Comparison of ENCODE assay signal across 9 mouse cellular contexts in the genomic region with DNA sequence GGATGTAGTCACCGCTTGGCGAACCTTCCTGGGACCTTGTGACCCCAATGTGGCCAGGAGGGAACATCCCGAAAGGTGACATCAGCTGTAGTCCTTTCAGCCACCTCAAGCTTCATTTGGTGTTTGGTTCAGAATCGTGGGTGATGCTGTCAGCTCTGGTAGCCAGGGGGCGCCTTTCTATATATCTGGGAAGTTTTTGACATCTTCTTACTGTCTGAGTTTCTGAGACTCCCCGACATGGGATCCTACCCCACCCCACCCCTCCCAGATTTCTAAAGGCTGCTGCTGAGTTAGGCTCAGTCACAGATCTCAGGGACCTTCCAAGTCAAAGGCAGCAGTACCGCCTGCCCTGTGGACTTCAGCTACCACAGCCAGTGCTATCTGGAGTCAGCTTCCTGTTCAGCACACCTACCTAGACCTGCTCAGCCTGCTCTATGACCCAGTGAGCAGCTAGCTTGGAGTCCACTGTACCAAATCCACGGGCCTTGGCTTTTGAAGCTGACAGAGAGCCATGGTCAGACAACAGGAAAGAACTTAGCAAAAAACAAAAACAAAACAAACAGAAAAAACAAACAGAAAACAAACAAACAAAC. TPM values are rescaled to one million over a fixed set of nuclear protein-coding genes. Genes with fewer than 3 reads are reported as not detected.
DNase-seq lines count a peak whose midpoint lies in the region; ATAC-seq and TF ChIP-seq lines count a peak whose summit lies in the region.
"Had no signal": no experiment of that assay in that cellular context is flagged by ENCODE, and none has a peak within 500 bp of the region (broad histone marks: within the 10 kb centered on the region; RNA-seq: fewer than 3 reads in every experiment).

No protein-coding gene starts in this region.

- TF ChIP-seq CTCF in lung, postnatal 0 days (IDR thresholded peaks at IDR 0.05) = peak; percentile 43

- no peaks in the 10 kb centered on the region for H3K9me3 ChIP-seq in embryonic facial prominence, embryonic 11.5 days (replicated peaks; ENCODE audit: control insufficient read depth, low read length)
- no peaks in the 10 kb centered on the region for H3K9me3 ChIP-seq in embryonic facial prominence, embryonic 10.5 days
- H3K9me3 ChIP-seq in lung, postnatal 0 days (ENCODE audit: low read length) = no peaks in the 10 kb centered on the region
- H3K9me3 ChIP-seq: neural tube, embryonic 13.5 days had no signal

- no peak for ATAC-seq in embryonic facial prominence, embryonic 11.5 days (replicated peaks; ENCODE audit: insufficient number of reproducible peaks, low FRiP score, low TSS enrichment, low read depth)
- ATAC-seq in erythroblast, adult 5-6 weeks (replicated peaks; ENCODE audit: low FRiP score, poor library complexity, severe bottlenecking) = peak; percentile 40; the same call in 1 of the 2 replicates
- ATAC-seq in lung, postnatal 0 days = no peak

- H3K27ac ChIP-seq in embryonic facial prominence, embryonic 11.5 days (replicated peaks; ENCODE audit: low read depth, low read length) = no peak overlapping the region
- no peak overlapping the region for H3K27ac ChIP-seq in embryonic facial prominence, embryonic 10.5 days (replicated peaks)
- no peak overlapping the region for H3K27ac ChIP-seq in lung, postnatal 0 days (ENCODE audit: low read length)

- H3K9ac ChIP-seq in embryonic facial prominence, embryonic 11.5 days (replicated peaks; ENCODE audit: low read length) = no peak overlapping the region
- no peak overlapping the region for H3K9ac ChIP-seq in lung, postnatal 0 days (replicated peaks; ENCODE audit: low read depth)
- H3K9ac ChIP-seq: neural tube, embryonic 13.5 days had no signal

- no peaks in the 10 kb centered on the region for H3K4me1 ChIP-seq in embryonic facial prominence, embryonic 11.5 days (ENCODE audit: control insufficient read depth, insufficient read depth, low read length)
- H3K4me1 ChIP-seq in embryonic facial prominence, embryonic 10.5 days = 0 out of 2 replicates have a peak, but pooled peaks cover 3% of the 10 kb centered on the region
- H3K4me1 ChIP-seq in lung, postnatal 0 days (ENCODE audit: insufficient read depth, low read depth, low read length) = no peaks in the 10 kb centered on the region

- 62% methylated on average over 8 of the region's 8 CpGs for WGBS in embryonic facial prominence, embryonic 11.5 days
- 70% methylated on average over 8 of the region's 8 CpGs for WGBS in embryonic facial prominence, embryonic 10.5 days
- WGBS in lung, postnatal 0 days = 58% methylated on average over 8 of the region's 8 CpGs

- H3K4me2 ChIP-seq in embryonic facial prominence, embryonic 11.5 days (ENCODE audit: low read depth, low read length) = no peak overlapping the region
- no peak overlapping the region for H3K4me2 ChIP-seq in lung, postnatal 0 days (replicated peaks; ENCODE audit: low read depth, low read length)
- H3K4me2 ChIP-seq: neural tube, embryonic 13.5 days had no signal

- no peak for TF ChIP-seq EP300 in lung, postnatal 0 days (IDR thresholded peaks at IDR 0.05)

- H3K27me3 ChIP-seq in embryonic facial prominence, embryonic 11.5 days (ENCODE audit: control insufficient read depth, insufficient read depth, low read length) = no peaks in the 10 kb centered on the region
- no peaks in the 10 kb centered on the region for H3K27me3 ChIP-seq in embryonic facial prominence, embryonic 10.5 days (replicated peaks; ENCODE audit: low read depth, poor library complexity, severe bottlenecking)
- H3K27me3 ChIP-seq in lung, postnatal 0 days (replicated peaks; ENCODE audit: insufficient read depth, low read length) = no peaks in the 10 kb centered on the region
- H3K27me3 ChIP-seq: neural tube, embryonic 13.5 days had no signal

- H3K36me3 ChIP-seq in embryonic facial prominence, embryonic 11.5 days (replicated peaks; ENCODE audit: control insufficient read depth, insufficient read depth, low read depth, low read length) = no peaks in the 10 kb centered on the region
- H3K36me3 ChIP-seq in embryonic facial prominence, embryonic 10.5 days (replicated peaks) = peaks cover 7% of the 10 kb centered on the region
- no peaks in the 10 kb centered on the region for H3K36me3 ChIP-seq in lung, postnatal 0 days (ENCODE audit: insufficient read depth, low read length)

- H3K4me3 ChIP-seq in embryonic facial prominence, embryonic 11.5 days (ENCODE audit: low read depth, low read length) = no peak overlapping the region
- no peak overlapping the region for H3K4me3 ChIP-seq in embryonic facial prominence, embryonic 10.5 days
- H3K4me3 ChIP-seq in lung, postnatal 0 days (ENCODE audit: low read depth, low read length) = no peak overlapping the region
- H3K4me3 ChIP-seq: neural tube, embryonic 13.5 days had no signal

- peak; percentile 11 for DNase-seq in embryonic facial prominence, embryonic 11.5 days (ENCODE audit: low spot score)
- no peak for DNase-seq in embryonic facial prominence, embryonic 10.5 days (ENCODE audit: low spot score)
- DNase-seq in B cell, adult 2 months = peak; percentile 14 to 24
- DNase-seq in lung, postnatal 0 days (ENCODE audit: low spot score) = no peak
- DNase-seq in cerebellum, adult 9-11 months = no peak
- DNase-seq in layer of hippocampus, adult 18-20 months (ENCODE audit: low spot score in 2 of 2) = no peak
- no peak for DNase-seq in natural killer cell, adult 2 months (ENCODE audit: low spot score in 2 of 2)

RNA-seq across cellular contexts. Expression of a gene that starts 18.5 kb away (rescaled TPM):
- not detected in 2 replicates for polyA plus RNA-seq in embryonic facial prominence, embryonic 11.5 days (2014; fragmentation: Nextera tagmentation; extraction: Ambion mirVana)
- polyA plus RNA-seq in embryonic facial prominence, embryonic 10.5 days (2016; fragmentation: Nextera tagmentation; extraction: Ambion mirVana) = not detected in 2 replicates
- total RNA-seq in erythroblast, adult 5-6 weeks (2015; ENCODE audit: low replicate concordance) = not detected in 2 replicates
- total RNA-seq in erythroblast, adult 5-6 weeks (2017; ENCODE audit: low replicate concordance) = not detected in 2 replicates
- 17.1 and 19.2 TPM in 2 replicates for polyA plus RNA-seq in lung, postnatal 0 days (2015; fragmentation: Nextera tagmentation; extraction: Ambion mirVana)
- 1 to 10 TPM in 1 of 2 experiments, under 1 TPM in 1; 0.46 to 1.1 TPM for total RNA-seq in layer of hippocampus, adult 18-20 months (2021)
- polyA plus RNA-seq: neural tube, embryonic 13.5 days had no signal

RNA-seq across cellular contexts. Expression of a gene that starts 32.6 kb away (rescaled TPM):
- polyA plus RNA-seq in embryonic facial prominence, embryonic 11.5 days (2014; fragmentation: Nextera tagmentation; extraction: Ambion mirVana) = 11.8 and 14.2 TPM in 2 replicates
- 9.9 and 10.8 TPM in 2 replicates for polyA plus RNA-seq in embryonic facial prominence, embryonic 10.5 days (2016; fragmentation: Nextera tagmentation; extraction: Ambion mirVana)
- 4.4 TPM in 1 of 2 replicates, not detected in the other for total RNA-seq in erythroblast, adult 5-6 weeks (2015; ENCODE audit: low replicate concordance)
- total RNA-seq in erythroblast, adult 5-6 weeks (2017; ENCODE audit: low replicate concordance) = 1.3 and 2.7 TPM in 2 replicates
- 13.9 and 22.4 TPM in 2 replicates for polyA plus RNA-seq in lung, postnatal 0 days (2015; fragmentation: Nextera tagmentation; extraction: Ambion mirVana)
- total RNA-seq in layer of hippocampus, adult 18-20 months (2021) = 100 to 1,000 TPM; 133 to 150 TPM

Comparison
In these comparisons a context has a peak if more than half of its experiments do, and no peak if none do; other contexts are left out.
1. DNase-seq: peak in embryonic facial prominence, embryonic 11.5 days (single experiment) and B cell, adult 2 months (2 of 2); none in embryonic facial prominence, embryonic 10.5 days (single experiment), lung, postnatal 0 days (single experiment), cerebellum, adult 9-11 months (single experiment), layer of hippocampus, adult 18-20 months (0 of 2) and natural killer cell, adult 2 months (0 of 2).
2. RNA of a gene that starts 18.5 kb away (polyA plus RNA-seq): 17.1 to 19.2 TPM in lung, postnatal 0 days; not detected in embryonic facial prominence, embryonic 11.5 days and not detected in embryonic facial prominence, embryonic 10.5 days; every median in the first group is over 10 times any median in the second.